Mouse (Mus musculus): ENCODE data around the gene Ccdc136. TPM values are rescaled to one million over a fixed set of nuclear protein-coding genes. Genes with fewer than 3 reads are reported as not detected.

Ccdc136 gene
- total and polyA plus RNA-seq, 3 experiments = 1.7 to 2.4 (median 2.1) TPM

DNA sequence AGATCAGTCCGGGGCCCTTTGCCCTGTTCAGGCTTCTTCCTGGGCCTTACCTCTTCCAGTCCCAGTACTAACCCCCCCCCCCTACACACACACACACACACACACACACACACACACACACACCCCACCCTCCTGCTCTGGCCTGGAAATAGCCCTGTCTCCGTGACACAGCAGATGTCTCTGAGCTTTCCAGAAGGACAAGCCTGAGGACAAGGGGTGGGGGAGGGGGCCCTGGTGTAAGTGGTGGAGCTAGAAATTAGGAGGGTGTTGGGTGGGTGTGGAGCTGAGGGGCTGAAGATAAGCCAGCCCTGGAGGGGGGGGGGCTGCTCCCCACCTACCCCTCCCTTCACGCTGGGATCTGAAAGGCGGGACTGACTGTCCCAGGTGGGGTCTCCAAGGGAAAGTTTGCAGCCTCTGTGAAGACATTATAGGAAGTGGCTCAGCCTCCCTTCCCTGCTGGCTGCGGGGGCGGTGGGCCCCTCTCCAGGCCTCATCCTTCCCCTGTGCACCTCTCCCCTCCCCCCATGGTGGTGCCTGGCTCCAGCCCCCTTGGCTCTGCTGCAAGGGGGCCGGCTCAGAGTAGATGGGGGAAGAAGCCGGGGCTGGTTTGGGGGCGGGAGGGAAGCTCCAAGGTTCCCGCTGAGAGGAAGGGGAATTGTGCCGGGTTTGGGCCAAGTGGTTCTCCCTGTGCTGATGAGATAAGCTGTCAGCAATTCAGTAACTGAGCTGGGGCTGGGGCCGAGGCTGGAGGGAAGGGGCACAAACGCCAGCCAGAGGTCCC is 39.0 kb downstream of the Ccdc136 start:
- no peaks in the 10 kb centered on the region for H3K36me3 ChIP-seq (ENCODE audit: control insufficient read depth, insufficient read depth, low read length)
- 10% methylated on average over 13 of the region's 13 CpGs for WGBS
- TF ChIP-seq CTCF (IDR thresholded peaks at IDR 0.05) (no peak), POLR2A (IDR thresholded peaks at IDR 0.05; ENCODE audit: insufficient read depth, low read depth, low read length) (0 out of 2 replicates have a peak, but pooled peaks have one; percentile 5), EP300 (IDR thresholded peaks at IDR 0.05; ENCODE audit: insufficient read depth, low read depth, low read length) (0 out of 2 replicates have a peak, but pooled peaks have one; percentile 55)
- no peaks in the 10 kb centered on the region for H3K27me3 ChIP-seq (ENCODE audit: control insufficient read depth, insufficient read depth, low read length)
- H3K9ac ChIP-seq (ENCODE audit: low read depth, low read length) = peak overlapping the region; percentile 79
- no peaks in the 10 kb centered on the region for H3K79me2 ChIP-seq (replicated peaks; ENCODE audit: control insufficient read depth, insufficient read depth, low read length)
- no peaks in the 10 kb centered on the region; the same call in 1 of the 2 replicates for H3K4me1 ChIP-seq (ENCODE audit: control insufficient read depth, insufficient read depth, low read length)
- H3K27ac ChIP-seq = peak overlapping the region; percentile 90
- intact Hi-C loops (cut with DNase I) = loop anchor here (5.0 kb wide), 1 partner anchor 73 kb away; no protein-coding TSS in a partner anchor
- H3K4me3 ChIP-seq = peak overlapping the region; percentile 65
- DNase-seq = peak; percentile 63 to 66

DNA sequence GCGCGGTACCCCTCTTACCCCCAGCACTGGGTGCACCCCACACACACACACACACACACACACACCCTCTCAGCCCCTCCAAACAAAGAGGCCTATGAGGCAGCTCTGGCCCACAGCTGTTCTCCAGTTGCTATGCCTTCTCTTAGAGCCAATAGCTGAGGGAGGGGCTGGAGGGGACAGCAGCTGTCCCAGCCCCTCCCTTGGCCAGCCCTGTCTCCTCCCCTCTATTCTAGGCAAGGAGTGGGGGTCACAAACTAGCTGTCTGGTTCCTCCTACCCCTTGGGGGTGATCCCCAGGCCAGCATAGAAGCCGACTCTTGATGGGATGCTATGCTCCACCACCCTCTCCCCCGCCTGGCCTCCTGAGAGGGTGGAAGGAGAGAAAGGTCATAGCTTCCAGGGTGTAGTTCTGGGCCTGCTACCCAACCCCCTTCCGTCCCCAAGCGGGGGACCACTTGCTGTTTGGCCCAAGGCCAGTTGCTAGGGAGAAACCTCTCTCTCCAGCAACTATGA is 39.9 kb downstream of the Ccdc136 start:
- intact Hi-C loops (cut with DNase I) = no loop called here
- H3K27ac ChIP-seq = peak overlapping the region; percentile 90
- no peak for TF ChIP-seq EP300 (IDR thresholded peaks at IDR 0.05; ENCODE audit: insufficient read depth, low read depth, low read length)
- TF ChIP-seq POLR2A (IDR thresholded peaks at IDR 0.05; ENCODE audit: insufficient read depth, low read depth, low read length) = 0 out of 2 replicates have a peak, but pooled peaks have one; percentile 5
- no peak for TF ChIP-seq CTCF (IDR thresholded peaks at IDR 0.05)
- 8% methylated on average over 6 of the region's 6 CpGs for WGBS
- H3K36me3 ChIP-seq (ENCODE audit: control insufficient read depth, insufficient read depth, low read length) = no peaks in the 10 kb centered on the region
- peak; percentile 58 to 65 for DNase-seq
- H3K4me3 ChIP-seq = peak overlapping the region; percentile 43
- peak overlapping the region; percentile 23 for H3K9ac ChIP-seq (ENCODE audit: low read depth, low read length)
- no peaks in the 10 kb centered on the region for H3K79me2 ChIP-seq (replicated peaks; ENCODE audit: control insufficient read depth, insufficient read depth, low read length)
- H3K27me3 ChIP-seq (ENCODE audit: control insufficient read depth, insufficient read depth, low read length) = no peaks in the 10 kb centered on the region
- H3K4me1 ChIP-seq (ENCODE audit: control insufficient read depth, insufficient read depth, low read length) = no peaks in the 10 kb centered on the region; the same call in 1 of the 2 replicates

DNA sequence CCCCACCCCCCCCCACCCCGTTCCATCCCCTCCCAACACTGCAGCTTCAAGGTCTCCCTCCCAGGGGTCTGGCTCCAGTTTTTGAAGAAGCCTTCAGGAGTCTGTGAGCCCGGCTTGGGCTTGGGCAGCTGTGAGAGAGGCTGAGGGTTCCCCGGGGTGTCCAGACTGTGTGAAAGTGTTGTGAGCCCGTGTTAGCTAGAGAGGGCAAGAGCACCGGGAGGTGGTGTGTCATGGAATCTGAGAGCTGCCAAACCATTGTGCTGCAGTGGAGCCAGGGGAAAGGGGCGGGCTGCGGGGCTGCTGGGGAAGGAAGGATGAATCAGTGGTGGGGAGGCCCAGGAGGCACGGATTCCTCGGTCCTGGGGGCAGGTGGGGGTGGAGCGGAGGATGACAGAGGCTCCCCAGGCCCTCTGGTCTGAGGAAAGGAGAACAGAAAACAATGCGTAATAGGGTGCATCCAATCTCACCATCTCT is 40.4 kb downstream of the Ccdc136 start:
- Histone ChIP-seq H3K79me2 (replicated peaks; ENCODE audit: control insufficient read depth, insufficient read depth, low read length) (no peaks in the 10 kb centered on the region), H3K36me3 (ENCODE audit: control insufficient read depth, insufficient read depth, low read length) (no peaks in the 10 kb centered on the region), H3K4me3 (no peak overlapping the region), H3K4me1 (ENCODE audit: control insufficient read depth, insufficient read depth, low read length) (no peaks in the 10 kb centered on the region; the same call in 1 of the 2 replicates), H3K9ac (ENCODE audit: low read depth, low read length) (no peak overlapping the region; the same call in 1 of the 2 replicates), H3K27ac (peak overlapping the region; percentile 90), H3K27me3 (ENCODE audit: control insufficient read depth, insufficient read depth, low read length) (no peaks in the 10 kb centered on the region)
- TF ChIP-seq CTCF (IDR thresholded peaks at IDR 0.05) = no peak
- no peak for TF ChIP-seq EP300 (IDR thresholded peaks at IDR 0.05; ENCODE audit: insufficient read depth, low read depth, low read length)
- peak; percentile 52; the same call in 1 of the 2 replicates for TF ChIP-seq POLR2A (IDR thresholded peaks at IDR 0.05; ENCODE audit: insufficient read depth, low read depth, low read length)
- 3% methylated on average over 11 of the region's 11 CpGs for WGBS
- intact Hi-C loops (cut with DNase I) = no loop called here
- DNase-seq = peak; percentile 73 to 80

DNA sequence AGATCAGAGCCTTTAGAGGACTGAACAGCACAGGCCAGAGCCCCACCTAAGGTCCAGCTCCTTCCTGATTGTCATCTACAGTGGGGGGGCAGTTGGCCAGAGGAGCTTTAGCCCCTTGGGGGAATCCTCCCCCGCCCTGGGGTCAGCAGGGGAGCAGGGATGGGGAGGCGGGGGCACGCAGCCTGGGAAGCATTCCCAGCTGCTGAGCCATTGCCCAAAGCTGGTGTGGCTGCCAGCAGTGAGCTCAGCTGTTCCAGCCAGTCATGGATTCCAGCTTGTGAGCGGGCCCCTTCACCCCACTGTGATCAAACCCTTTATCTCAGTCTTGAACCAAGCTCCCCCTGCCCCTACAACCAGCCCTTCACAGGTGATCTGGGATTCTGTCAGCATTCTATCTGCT is 43.1 kb downstream of the Ccdc136 start:
- Histone ChIP-seq H3K4me1 (ENCODE audit: control insufficient read depth, insufficient read depth, low read length) (no peaks in the 10 kb centered on the region), H3K4me3 (no peak overlapping the region), H3K27me3 (ENCODE audit: control insufficient read depth, insufficient read depth, low read length) (no peaks in the 10 kb centered on the region), H3K36me3 (ENCODE audit: control insufficient read depth, insufficient read depth, low read length) (no peaks in the 10 kb centered on the region), H3K27ac (no peak overlapping the region), H3K9ac (ENCODE audit: low read depth, low read length) (no peak overlapping the region), H3K79me2 (replicated peaks; ENCODE audit: control insufficient read depth, insufficient read depth, low read length) (no peaks in the 10 kb centered on the region)
- 44% methylated on average over 4 of the region's 4 CpGs for WGBS
- intact Hi-C loops (cut with DNase I) = no loop called here
- DNase-seq = peak; percentile 64 to 65
- TF ChIP-seq CTCF (IDR thresholded peaks at IDR 0.05) (no peak), POLR2A (IDR thresholded peaks at IDR 0.05; ENCODE audit: insufficient read depth, low read depth, low read length) (no peak), EP300 (IDR thresholded peaks at IDR 0.05; ENCODE audit: insufficient read depth, low read depth, low read length) (no peak)

DNA sequence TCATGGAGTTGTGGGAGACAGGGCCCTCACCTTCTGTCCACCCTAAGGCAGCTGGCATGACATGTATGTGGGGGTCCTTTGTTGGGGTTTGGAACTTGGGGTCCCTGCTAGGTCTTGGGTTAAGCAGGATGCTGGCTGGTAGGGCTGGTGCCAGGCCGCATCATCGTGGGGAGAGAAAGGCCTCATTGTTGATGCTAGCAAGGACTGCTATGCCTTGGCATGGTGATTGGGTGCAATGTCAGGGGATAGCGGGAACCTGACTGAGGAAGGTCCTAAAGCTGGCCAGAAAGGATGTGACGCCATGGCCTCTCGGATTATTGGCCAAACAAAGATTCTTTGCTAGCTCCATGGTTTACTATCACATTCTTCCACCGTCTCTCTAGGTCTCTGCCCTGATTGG is 43.7 kb downstream of the Ccdc136 start:
- no peak overlapping the region for H3K27ac ChIP-seq
- intact Hi-C loops (cut with DNase I) = no loop called here
- H3K4me1 ChIP-seq (ENCODE audit: control insufficient read depth, insufficient read depth, low read length) = no peaks in the 10 kb centered on the region
- no peaks in the 10 kb centered on the region for H3K79me2 ChIP-seq (replicated peaks; ENCODE audit: control insufficient read depth, insufficient read depth, low read length)
- no peaks in the 10 kb centered on the region for H3K36me3 ChIP-seq (ENCODE audit: control insufficient read depth, insufficient read depth, low read length)
- no peak for DNase-seq
- TF ChIP-seq EP300 (IDR thresholded peaks at IDR 0.05; ENCODE audit: insufficient read depth, low read depth, low read length) = no peak
- TF ChIP-seq POLR2A (IDR thresholded peaks at IDR 0.05; ENCODE audit: insufficient read depth, low read depth, low read length) = no peak
- no peak overlapping the region for H3K4me3 ChIP-seq
- no peak overlapping the region for H3K9ac ChIP-seq (ENCODE audit: low read depth, low read length)
- 86% methylated on average over 6 of the region's 6 CpGs for WGBS
- H3K27me3 ChIP-seq (ENCODE audit: control insufficient read depth, insufficient read depth, low read length) = no peaks in the 10 kb centered on the region
